Mouse (Mus musculus) intestine, postnatal 0 days (tissue): ENCODE data around the gene Sec16b. TPM values are rescaled to one million over a fixed set of nuclear protein-coding genes. Genes with fewer than 3 reads are reported as not detected.

Experiments used
- ATAC-seq: fragments of 200-750 bp; cut with Nextera tagmentation; 2 replicates; pipeline ENCODE4 v1.8.0; 2017; ENCODE audit warnings: mild to moderate bottlenecking, moderate TSS enrichment, moderate library complexity
- H3K27ac ChIP-seq: fragments of 300-500 bp; sonication (generic); 2 replicates; pipeline ENCODE4 v1.5.1; 2014; ENCODE audit warnings: mild to moderate bottlenecking, low read depth, low read length, moderate library complexity
- H3K27me3 ChIP-seq: fragments of 300-500 bp; sonication (generic); replicated peaks from 2 replicates; pipeline ENCODE4 v1.6.1; 2014; ENCODE audit warnings: low read length, mixed read lengths; ENCODE audit not compliant: control insufficient read depth, insufficient read depth
- H3K36me3 ChIP-seq: fragments of 300-500 bp; sonication (generic); 2 replicates; pipeline ENCODE4 v1.6.1; 2014; ENCODE audit warnings: mild to moderate bottlenecking, moderate library complexity; ENCODE audit not compliant: control insufficient read depth, insufficient read depth
- H3K4me1 ChIP-seq: fragments of 300-500 bp; sonication (generic); replicated peaks from 2 replicates; pipeline ENCODE4 v1.6.1; 2014; ENCODE audit warnings: antibody characterized with exemption, low read length, mixed read lengths; ENCODE audit not compliant: control insufficient read depth, insufficient read depth
- H3K4me2 ChIP-seq: fragments of 300-500 bp; sonication (generic); replicated peaks from 2 replicates; pipeline ENCODE4 v1.6.1; 2014; ENCODE audit warnings: low read depth, mild to moderate bottlenecking, moderate library complexity
- H3K4me3 ChIP-seq: fragments of 300-500 bp; sonication (generic); 2 replicates; pipeline ENCODE4 v1.5.1; 2014; ENCODE audit warnings: low read depth, low read length
- H3K9ac ChIP-seq: fragments of 300-500 bp; sonication (generic); 2 replicates; pipeline ENCODE4 v1.6.1; 2014; ENCODE audit warnings: mild to moderate bottlenecking, low read depth, low read length
- H3K9me3 ChIP-seq: fragments of 300-500 bp; sonication (generic); 2 replicates; pipeline ENCODE4 v1.6.1; 2016; ENCODE audit warnings: mixed run types; ENCODE audit not compliant: control insufficient read depth
- CTCF ChIP-seq: sonication (generic); IDR thresholded peaks from 2 replicates; pipeline ENCODE4 v1.5.1; 2016; ENCODE audit warnings: low read depth, mild to moderate bottlenecking, control low read depth, antibody characterized with exemption, moderate library complexity
- WGBS: fragments of 180-500 bp; shearing (Covaris S2); extraction: QIAGEN DNeasy Blood & Tissue Kit; methylation state at CpG from one replicate; pipeline ENCODE4 v1.1.7; 2014; 5-methylcytosine and 5-hydroxymethylcytosine counted together
- polyA plus RNA-seq: library from polyadenylated mRNA; unstranded; fragments of >200 nt; fragmentation: Nextera tagmentation; extraction: Ambion mirVana; gene quantifications from 2 replicates; pipeline ENCODE4 v1.2.1, GENCODE M21; 2015

The Sec16b gene
- polyA plus RNA-seq, 1 experiment from 2014 or later: 28.6 TPM

DNA sequence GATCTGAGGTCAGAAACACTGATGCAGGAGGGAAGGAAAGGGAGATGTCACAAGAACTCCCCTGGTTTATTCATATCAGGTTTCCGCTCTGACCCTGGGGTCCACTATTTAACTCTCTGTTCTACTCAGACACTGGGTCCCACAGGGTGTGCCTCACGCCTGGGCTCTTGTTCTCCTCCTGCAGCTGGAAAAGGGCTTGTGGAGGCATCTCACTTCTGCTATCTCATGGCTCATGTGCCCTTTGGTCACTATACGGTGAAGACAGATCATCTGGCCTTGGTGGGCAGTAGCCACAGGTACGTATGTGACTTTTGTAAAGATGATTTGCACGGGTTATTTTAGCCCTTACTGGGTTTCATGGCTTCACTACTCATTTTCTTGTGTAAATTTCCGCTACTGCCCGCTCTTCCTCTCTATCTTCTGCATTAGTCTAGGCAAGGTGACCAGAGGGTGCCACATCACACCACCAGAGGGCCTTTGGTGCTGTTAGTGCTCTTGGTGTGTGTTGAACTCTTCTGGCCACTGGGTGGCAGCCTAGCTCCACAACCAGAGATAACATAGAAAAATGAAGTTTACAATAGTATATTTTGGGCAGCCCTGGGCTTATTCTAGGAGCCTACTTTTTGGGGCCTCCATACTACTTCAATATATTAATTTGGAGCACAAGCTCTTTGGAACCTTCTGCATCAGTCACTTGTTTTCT, 46.4 kb downstream of the Sec16b start:
- peak; percentile 58 for ATAC-seq

DNA sequence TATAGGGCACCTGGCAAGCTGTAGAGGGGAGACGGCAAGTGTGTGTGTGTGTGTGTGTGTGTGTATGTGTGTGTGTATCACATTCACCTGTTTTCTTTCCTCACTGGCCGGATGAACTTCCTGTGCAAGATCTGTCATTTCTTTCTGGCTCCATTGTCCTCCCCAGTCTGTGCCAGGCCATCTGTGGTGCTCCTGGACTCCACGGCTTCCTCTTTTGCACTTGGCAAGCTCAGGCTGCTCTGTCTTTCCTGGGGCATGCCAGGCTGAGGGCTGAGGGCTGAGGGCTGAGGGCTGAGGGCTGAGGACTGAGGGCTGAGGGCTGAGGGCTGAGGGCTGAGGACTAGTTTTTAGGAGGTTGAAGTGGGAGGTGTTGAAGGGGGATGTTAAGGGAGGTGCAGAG, 47.6 kb downstream of the Sec16b start:
- Histone ChIP-seq H3K27me3 (no peaks in the 10 kb centered on the region), H3K9ac (no peak overlapping the region), H3K9me3 (0 out of 2 replicates have a peak, but pooled peaks cover 2% of the 10 kb centered on the region), H3K4me1 (no peaks in the 10 kb centered on the region), H3K36me3 (peaks cover 57% of the 10 kb centered on the region), H3K27ac (no peak overlapping the region), H3K4me2 (no peak overlapping the region), H3K4me3 (no peak overlapping the region)
- TF ChIP-seq CTCF: no peak
- WGBS: 57% methylated on average over 3 of the region's 3 CpGs
- no peak for ATAC-seq

More for the DNA sequence above, 46.4 kb downstream of the Sec16b start:
- WGBS: 66% methylated on average over 7 of the region's 7 CpGs
- Histone ChIP-seq H3K27ac (no peak overlapping the region), H3K4me2 (no peak overlapping the region), H3K4me3 (no peak overlapping the region), H3K4me1 (no peaks in the 10 kb centered on the region), H3K36me3 (peaks cover 52% of the 10 kb centered on the region), H3K27me3 (no peaks in the 10 kb centered on the region), H3K9me3 (0 out of 2 replicates have a peak, but pooled peaks cover 2% of the 10 kb centered on the region), H3K9ac (no peak overlapping the region)
- peak; percentile 97 for TF ChIP-seq CTCF

DNA sequence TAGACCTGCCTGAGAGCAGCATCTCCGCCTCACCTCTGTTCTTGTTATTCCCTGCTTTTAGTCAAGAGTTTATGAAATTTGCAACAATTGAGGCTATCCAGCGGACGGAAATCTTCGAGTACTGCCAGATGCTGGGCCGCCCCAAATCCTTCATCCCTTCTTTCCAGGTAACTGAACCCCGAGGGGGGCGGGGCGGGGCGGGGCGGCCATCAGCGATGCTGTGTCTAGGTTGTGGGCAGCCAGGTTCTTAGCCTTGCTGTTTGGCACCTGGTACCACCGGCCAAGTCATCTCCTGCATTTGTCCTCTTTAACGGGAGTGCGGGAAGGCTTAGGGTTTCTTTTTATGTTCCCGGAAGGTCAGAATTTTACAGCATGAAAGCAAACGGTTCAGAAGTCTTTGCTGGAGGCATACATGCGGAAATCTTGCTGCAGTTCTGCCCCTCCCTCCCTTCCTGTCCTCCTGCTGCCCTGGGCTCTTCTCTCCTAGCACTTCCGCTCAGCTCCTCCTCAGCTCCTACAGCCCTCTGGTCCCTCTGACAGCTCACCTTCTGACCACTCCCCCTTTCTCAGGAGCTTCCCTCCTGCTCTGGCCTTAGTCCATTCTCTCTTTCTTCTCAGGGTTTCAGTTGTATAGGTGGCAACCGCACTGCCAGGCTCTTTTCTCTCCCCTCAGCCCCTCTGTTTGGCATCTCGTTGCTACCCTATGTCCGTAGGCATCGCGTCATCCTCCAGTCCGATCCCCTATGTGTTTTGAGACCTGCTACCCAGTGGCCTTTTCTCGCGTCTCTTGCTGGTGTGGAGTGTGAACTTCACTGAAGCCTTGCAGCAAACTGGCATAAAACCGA, 48.4 kb downstream of the Sec16b start:
- H3K9me3 ChIP-seq: 0 out of 2 replicates have a peak, but pooled peaks cover 2% of the 10 kb centered on the region
- ATAC-seq: no peak
- WGBS: 38% methylated on average over 27 of the region's 27 CpGs
- H3K4me3 ChIP-seq: no peak overlapping the region; the same call in 1 of the 2 replicates
- no peak overlapping the region for H3K9ac ChIP-seq
- H3K36me3 ChIP-seq: peaks cover 58% of the 10 kb centered on the region
- H3K27ac ChIP-seq: no peak overlapping the region
- peak overlapping the region; percentile 44 for H3K4me2 ChIP-seq
- no peaks in the 10 kb centered on the region for H3K27me3 ChIP-seq
- TF ChIP-seq CTCF: no peak
- H3K4me1 ChIP-seq: no peaks in the 10 kb centered on the region

GRCm38 (mm10) chr1:157555738-157556137, 49.2 kb downstream of the Sec16b start:
- H3K36me3 ChIP-seq: peaks cover 60% of the 10 kb centered on the region
- H3K27ac ChIP-seq: no peak overlapping the region
- no peak overlapping the region for H3K4me3 ChIP-seq
- ATAC-seq: no peak
- no peak for TF ChIP-seq CTCF
- H3K9ac ChIP-seq: no peak overlapping the region
- no peak overlapping the region for H3K4me2 ChIP-seq
- H3K27me3 ChIP-seq: no peaks in the 10 kb centered on the region
- 0 out of 2 replicates have a peak, but pooled peaks cover 2% of the 10 kb centered on the region for H3K9me3 ChIP-seq
- peaks cover 2% of the 10 kb centered on the region; the same call in 1 of the 2 replicates for H3K4me1 ChIP-seq
- WGBS: 83% methylated on average over 10 of the region's 10 CpGs

- 76% methylated on average over 5 of the region's 5 CpGs for WGBS
- H3K27ac ChIP-seq: no peak overlapping the region
- no peak overlapping the region for H3K4me2 ChIP-seq
- H3K36me3 ChIP-seq: peaks cover 56% of the 10 kb centered on the region
- H3K4me3 ChIP-seq: no peak overlapping the region
- ATAC-seq: no peak
- 0 out of 2 replicates have a peak, but pooled peaks cover 2% of the 10 kb centered on the region for H3K9me3 ChIP-seq
- no peaks in the 10 kb centered on the region for H3K27me3 ChIP-seq
- no peak overlapping the region for H3K9ac ChIP-seq
- peaks cover 6% of the 10 kb centered on the region; the same call in 1 of the 2 replicates for H3K4me1 ChIP-seq
- no peak for TF ChIP-seq CTCF
These were observed 49.9 kb downstream of the Sec16b start for GRCm38 (mm10) chr1:157556439-157556838.

GRCm38 (mm10) chr1:157558145-157558544, 51.6 kb downstream of the Sec16b start:
- no peak for ATAC-seq
- peak; percentile 39 for TF ChIP-seq CTCF
- Histone ChIP-seq H3K27me3 (no peaks in the 10 kb centered on the region), H3K9me3 (no peaks in the 10 kb centered on the region), H3K27ac (no peak overlapping the region), H3K4me3 (no peak overlapping the region), H3K4me1 (peaks cover 6% of the 10 kb centered on the region; the same call in 1 of the 2 replicates), H3K9ac (no peak overlapping the region), H3K36me3 (peaks cover 49% of the 10 kb centered on the region), H3K4me2 (no peak overlapping the region)
- WGBS: 70% methylated on average over 5 of the region's 5 CpGs
